Mouse (Mus musculus) adrenal gland, postnatal 4 days (tissue): Measurements from ENCODE around the gene Thoc2. TPM values are rescaled to one million over a fixed set of nuclear protein-coding genes. Genes with fewer than 3 reads are reported as not detected.
"Not testable (repeated sequence)": the region's sequence is repeated elsewhere in the genome, so short reads cannot be mapped to it uniquely, and the experiment has no call there.

Experiments used
- DNase-seq, 2 experiments: peaks; one replicate each; pipeline ENCODE4 v3.0.0; 2021 to 2022; ENCODE audit warnings: low spot score in 2 of 2, mixed read lengths in 2 of 2
- long read RNA-seq, 2 experiments: library from polyadenylated mRNA; stranded (forward); transcript quantifications; one replicate each; pipeline ENCODE4 v2.0.0; 2021
- microRNA-seq: library from miRNA; unstranded; fragments of <30 nt; microRNA quantifications from one replicate; pipeline ENCODE4 v1.2.0, GENCODE M21; 2021
- total RNA-seq, 2 experiments: library from RNA; stranded (reverse); gene quantifications; 2 replicates each; pipeline ENCODE4 v1.2.3; 2021

Gene Thoc2
- 10 to 100 TPM; 72.6 to 96.1 TPM for total RNA-seq
- long read RNA-seq, experiment 1, partial matches to known transcripts = 2 of 5 reads
- long read RNA-seq, experiment 1, other reads (novel, unspliced or antisense) = 3 of 5 reads
- long read RNA-seq, experiment 2, partial matches to known transcripts = 23 of 34 reads
- long read RNA-seq, experiment 2, other reads (novel, unspliced or antisense) = 11 of 34 reads

- no peak for DNase-seq
Observed at GRCm38 (mm10) chrX:41920574-41920973, at the start of gene Thoc2. Gene Thoc2 (minus strand): TSS chrX:41920674.

- DNase-seq = no peak
Observed at GRCm38 (mm10) chrX:41970096-41970495, 49.6 kb upstream of the Thoc2 start.

GRCm38 (mm10) chrX:41969341-41969740 lies 48.9 kb upstream of the Thoc2 start:
- DNase-seq = no peak

GRCm38 (mm10) chrX:41957161-41957560 lies 36.7 kb upstream of the Thoc2 start:
- no peak for DNase-seq

GRCm38 (mm10) chrX:41941840-41942239 lies 21.4 kb upstream of the Thoc2 start:
- no peak for DNase-seq

GRCm38 (mm10) chrX:41931821-41932220 lies 11.3 kb upstream of the Thoc2 start:
- DNase-seq = not testable (repeated sequence)

GRCm38 (mm10) chrX:41924708-41925107 lies 4.2 kb upstream of the Thoc2 start:
- DNase-seq = no peak

- no peak for DNase-seq
Observed at GRCm38 (mm10) chrX:41912061-41912401, 8.4 kb downstream of the Thoc2 start.

GRCm38 (mm10) chrX:41911390-41912060 lies 8.9 kb downstream of the Thoc2 start:
- peak; percentile 54 to 60 for DNase-seq

- DNase-seq = peak in 1 of 2 experiments; percentile 3
Observed at GRCm38 (mm10) chrX:41910981-41911380, 9.5 kb downstream of the Thoc2 start.

GRCm38 (mm10) chrX:41910471-41910870 lies 10.0 kb downstream of the Thoc2 start:
- no peak for DNase-seq

- DNase-seq = no peak
Observed at GRCm38 (mm10) chrX:41884759-41885505, 35.5 kb downstream of the Thoc2 start.

- no peak for DNase-seq
Observed at GRCm38 (mm10) chrX:41876581-41876980, 43.9 kb downstream of the Thoc2 start.

- no peak for DNase-seq
Observed at GRCm38 (mm10) chrX:41837823-41838222, 82.7 kb downstream of the Thoc2 start.

- DNase-seq = no peak
Observed at GRCm38 (mm10) chrX:41805592-41805991, 114.9 kb downstream of the Thoc2 start.

GRCm38 (mm10) chrX:41793303-41793702 lies 127.2 kb downstream of the Thoc2 start:
- no peak for DNase-seq

Small RNA genes within 50 kb of the gene (microRNA-seq; reads per million reads assigned to microRNA genes)
- not detected for gene Gm44490

Other genes with a start within 250 kb of the Thoc2 start
- 10 to 100 TPM; 67.7 to 69.9 TPM for gene Xiap, start 139.0 kb upstream of the Thoc2 start, total RNA-seq
- 10 to 100 TPM; 91.4 to 96.6 TPM for gene Stag2, start 228.6 kb upstream of the Thoc2 start, total RNA-seq